Mouse (Mus musculus): ENCODE measurements around the gene Srgap2.

Srgap2 gene

GRCm38 (mm10) chr1:131526371-131527270, 531 bp downstream of the Srgap2 start:
- DNase-seq (ENCODE audit: low spot score) = peak; percentile 43

DNA sequence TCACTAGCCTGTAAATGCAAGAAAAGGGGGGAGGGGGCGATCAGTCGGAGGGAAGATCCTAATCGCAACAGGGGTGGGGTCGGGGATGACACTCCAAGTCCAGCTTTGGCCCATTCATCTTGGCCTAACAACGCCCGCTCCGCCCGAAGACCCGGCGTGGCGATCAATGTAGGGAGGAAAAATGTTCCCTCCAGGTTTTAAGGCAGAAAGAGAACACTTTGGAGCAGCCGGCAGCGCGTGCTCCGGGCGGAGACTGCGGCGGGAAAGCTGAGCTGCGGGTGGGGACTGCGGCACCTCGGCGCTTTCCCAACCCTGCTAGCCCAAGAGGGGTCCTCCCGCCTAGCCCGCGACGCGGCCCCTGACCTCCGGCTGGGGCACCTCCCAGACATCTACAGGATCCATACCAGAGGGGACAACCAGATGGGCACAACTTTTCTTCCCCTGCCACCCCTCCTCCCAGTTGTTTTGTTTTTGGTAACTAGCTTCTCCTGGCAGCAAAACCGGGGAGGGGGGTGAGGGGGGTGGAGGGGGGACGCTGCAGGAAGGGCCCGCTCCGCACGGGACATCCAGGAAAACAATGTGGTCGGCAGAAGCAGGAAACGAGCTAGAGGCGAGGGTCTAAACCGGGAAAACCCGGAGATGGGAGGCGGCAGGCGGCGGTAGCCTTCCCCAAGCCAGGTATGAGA, 1.4 kb downstream of the Srgap2 start:
- DNase-seq (ENCODE audit: low spot score) = peak; percentile 22

- peak; percentile 13 for DNase-seq (ENCODE audit: low spot score)
Measured at GRCm38 (mm10) chr1:131525101-131525585, 2.0 kb downstream of the Srgap2 start.

GRCm38 (mm10) chr1:131523794-131524193, 3.4 kb downstream of the Srgap2 start:
- DNase-seq (ENCODE audit: low spot score) = no peak

DNA sequence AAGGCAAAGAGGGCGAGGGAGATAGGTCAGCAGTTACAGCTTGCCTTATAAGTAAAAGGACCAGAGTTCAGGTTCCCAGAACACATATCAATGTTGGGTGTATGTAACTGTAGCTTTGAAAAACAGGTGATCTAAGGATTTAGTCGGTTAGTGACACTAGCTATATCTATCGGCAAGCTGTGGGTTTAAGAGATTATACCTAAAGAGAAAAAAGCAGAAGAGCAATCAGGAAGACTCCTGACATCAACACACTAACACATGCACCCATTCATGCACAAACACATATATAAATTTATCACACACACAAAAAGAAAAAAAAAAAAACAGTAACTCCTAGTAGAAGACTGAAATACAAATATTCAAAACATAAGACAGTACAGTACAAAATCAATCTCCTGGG, 10.6 kb downstream of the Srgap2 start:
- no peak for DNase-seq (ENCODE audit: low spot score)

DNA sequence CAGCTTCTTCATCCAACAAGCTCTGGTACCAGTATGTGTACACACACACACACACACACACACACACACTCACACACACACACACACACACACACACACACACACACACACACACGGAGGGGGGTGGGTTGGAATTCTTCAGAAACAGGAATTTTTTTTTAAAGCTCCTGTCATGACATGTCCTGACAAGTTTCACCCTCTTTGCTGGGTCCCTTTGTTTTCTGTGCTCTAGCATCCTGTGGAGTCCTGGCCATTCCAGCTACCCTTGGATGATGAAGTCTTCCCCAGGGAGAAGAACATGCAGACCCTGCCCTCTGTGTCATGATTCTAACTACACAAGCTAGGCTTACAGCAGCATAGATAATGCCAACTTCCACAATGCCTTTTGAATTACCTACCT, 13.0 kb downstream of the Srgap2 start:
- no peak for DNase-seq (ENCODE audit: low spot score)

DNA sequence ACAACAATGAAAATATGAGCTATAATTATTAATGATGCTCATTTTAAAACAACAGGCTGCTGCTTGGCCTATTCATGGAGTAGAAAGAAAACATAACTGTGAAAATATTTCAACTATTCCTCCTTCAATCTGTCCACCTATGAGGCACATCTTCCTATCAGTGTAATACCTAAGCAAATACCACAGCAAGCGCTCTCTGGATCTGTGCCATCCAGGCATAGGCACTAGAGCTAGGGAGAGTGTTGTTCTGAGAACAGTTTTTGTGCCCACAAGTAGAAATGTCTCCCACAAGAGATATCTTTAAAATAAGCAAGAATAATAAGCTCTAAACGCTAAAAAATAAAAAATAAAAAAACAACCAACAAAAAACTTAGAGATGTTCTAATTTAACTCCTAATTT, 14.0 kb downstream of the Srgap2 start:
- DNase-seq (ENCODE audit: low spot score) = no peak

- no peak for DNase-seq (ENCODE audit: low spot score)
Measured at GRCm38 (mm10) chr1:131511661-131512500, 15.3 kb downstream of the Srgap2 start.

GRCm38 (mm10) chr1:131511131-131511530, 16.0 kb downstream of the Srgap2 start:
- no peak for DNase-seq (ENCODE audit: low spot score)

DNA sequence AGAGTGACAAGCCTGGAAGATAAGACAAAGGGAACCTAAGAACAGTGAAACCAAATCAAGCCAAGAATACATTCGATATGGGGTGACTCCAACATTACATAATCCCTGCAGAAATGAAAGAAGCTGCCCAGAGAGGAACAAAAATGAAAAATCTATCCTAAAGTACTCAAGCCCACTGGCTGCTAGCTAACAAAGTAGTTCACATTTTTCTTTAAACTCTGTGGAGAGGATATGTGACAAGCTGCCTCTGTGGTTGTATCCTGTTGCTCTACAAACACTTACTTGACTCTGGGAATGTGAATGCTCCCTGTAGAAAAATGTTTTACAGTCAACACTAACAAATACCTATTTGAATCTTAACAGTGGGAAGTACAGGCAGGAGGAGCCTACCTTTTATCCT, 25.5 kb downstream of the Srgap2 start:
- DNase-seq (ENCODE audit: low spot score) = no peak

GRCm38 (mm10) chr1:131498231-131498630, 28.9 kb downstream of the Srgap2 start:
- DNase-seq (ENCODE audit: low spot score) = no peak

DNA sequence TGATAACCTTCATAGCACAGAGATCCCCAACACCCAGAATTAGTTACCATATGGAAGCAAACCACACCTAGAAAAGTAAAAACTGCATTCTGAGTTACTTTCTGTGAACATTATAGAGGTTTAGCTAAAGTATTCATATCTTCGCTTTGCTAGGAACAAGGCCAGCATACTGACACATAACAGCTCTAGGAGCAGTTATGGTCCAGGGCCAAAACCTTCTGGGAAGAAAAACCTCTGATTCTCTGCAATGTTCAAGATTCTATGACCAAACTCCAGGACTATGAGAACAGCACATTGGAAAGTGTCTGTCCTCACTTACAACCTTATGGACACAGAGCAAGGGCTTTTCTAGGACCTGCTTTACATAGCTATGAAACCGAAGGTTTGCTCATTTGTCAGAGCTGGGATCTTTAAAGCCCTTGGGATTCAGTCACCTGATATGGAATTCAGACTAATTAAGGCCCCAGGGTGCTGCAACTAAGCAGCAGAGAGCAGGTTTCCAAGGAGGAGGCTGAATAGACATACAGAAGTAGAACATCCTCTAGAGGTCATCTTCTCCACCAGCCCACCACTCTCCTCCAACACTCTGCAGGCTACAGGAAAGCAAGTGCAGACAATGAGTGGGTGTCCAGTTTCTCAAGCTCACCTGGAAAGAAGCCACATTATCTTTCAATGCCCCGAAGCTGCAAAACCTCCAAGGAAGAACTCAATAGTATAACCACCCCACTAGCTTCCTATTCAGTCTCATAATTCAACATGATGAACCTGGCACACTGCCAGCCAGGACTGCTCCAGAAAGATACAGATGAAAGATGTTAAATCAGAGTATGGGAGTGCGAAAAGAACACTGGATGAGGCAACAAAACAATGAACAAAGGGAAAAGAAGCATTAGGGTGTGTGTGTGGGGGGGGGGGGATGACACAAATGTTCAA, 32.9 kb downstream of the Srgap2 start:
- DNase-seq (ENCODE audit: low spot score) = no peak

- DNase-seq (ENCODE audit: low spot score) = no peak
Measured at GRCm38 (mm10) chr1:131492360-131492759, 34.8 kb downstream of the Srgap2 start.

- no peak for DNase-seq (ENCODE audit: low spot score)
Measured at GRCm38 (mm10) chr1:131491579-131491978, 35.6 kb downstream of the Srgap2 start.

- DNase-seq (ENCODE audit: low spot score) = no peak
Measured at GRCm38 (mm10) chr1:131489312-131489711, 37.8 kb downstream of the Srgap2 start.

DNA sequence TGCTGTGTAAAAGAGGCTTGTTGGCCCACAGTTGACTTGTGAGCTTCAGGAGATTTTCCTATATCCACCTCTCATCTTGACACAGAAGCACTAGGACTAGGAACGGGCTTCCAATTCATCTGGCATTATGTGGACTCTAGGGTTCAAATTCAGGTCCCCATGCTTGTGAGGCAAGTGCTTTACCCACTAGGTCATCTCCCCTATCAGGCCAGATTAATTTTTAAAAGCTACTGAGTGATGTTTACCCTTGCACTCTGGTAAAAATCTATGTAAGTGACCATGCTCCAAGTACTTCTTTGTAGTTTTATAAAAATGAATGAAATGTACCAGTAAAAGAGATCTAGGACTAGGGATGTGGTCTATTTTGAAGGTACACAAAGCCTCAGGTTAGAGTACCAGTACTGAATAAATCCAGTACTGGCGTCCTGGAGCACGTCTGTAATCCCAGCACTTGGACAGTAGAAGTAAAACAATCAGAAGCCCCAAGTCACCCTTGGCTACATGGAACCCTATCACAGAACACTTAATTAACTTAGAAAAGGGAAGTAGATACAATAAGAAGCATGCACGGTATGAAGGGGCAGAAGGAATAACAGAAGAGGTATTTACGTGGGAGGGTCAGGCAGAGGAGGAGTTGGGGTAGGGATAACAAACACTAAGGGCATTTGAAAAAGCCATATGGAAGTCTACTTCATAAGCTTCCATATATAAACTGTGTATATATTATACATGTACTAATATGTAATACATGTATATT, 40.9 kb downstream of the Srgap2 start:
- DNase-seq (ENCODE audit: low spot score) = no peak

DNA sequence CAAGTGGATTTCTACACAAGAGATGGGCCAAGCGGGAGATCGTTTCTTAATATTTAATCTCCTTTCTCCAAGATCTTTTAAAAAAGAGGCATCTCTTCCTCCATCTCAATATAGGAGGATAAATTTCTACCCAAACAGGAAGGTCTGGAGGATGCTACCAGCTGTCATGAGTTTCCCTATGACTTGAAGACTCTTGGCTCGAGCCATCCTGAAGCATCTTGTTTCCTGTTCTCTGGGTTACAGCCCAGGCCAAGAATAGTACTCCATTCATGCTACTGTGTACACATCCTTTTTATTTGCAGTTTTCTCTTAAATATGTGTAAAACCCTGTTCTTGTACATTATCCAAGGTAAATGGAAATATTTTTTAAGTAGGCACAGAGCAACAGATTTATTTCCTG, 44.9 kb downstream of the Srgap2 start:
- DNase-seq (ENCODE audit: low spot score) = no peak

GRCm38 (mm10) chr1:131481391-131481790, 45.8 kb downstream of the Srgap2 start:
- no peak for DNase-seq (ENCODE audit: low spot score)

GRCm38 (mm10) chr1:131478770-131479305, 48.3 kb downstream of the Srgap2 start:
- no peak for DNase-seq (ENCODE audit: low spot score)

- no peak for DNase-seq (ENCODE audit: low spot score)
Measured at GRCm38 (mm10) chr1:131475306-131475705, 51.8 kb downstream of the Srgap2 start.

Data from c-Kit-positive CD71-positive TER-119-positive erythroid progenitor cells, embryonic 14.5 days (primary cell).